Mouse (Mus musculus) megakaryocyte progenitor cell, adult 5-6 weeks (primary cell): ENCODE data around the gene Chpt1. TPM values are rescaled to one million over a fixed set of nuclear protein-coding genes. Genes with fewer than 3 reads are reported as not detected.
A peak's percentile ranks its signal among the peaks of the same experiment; 100 is the strongest.
"Not testable (repeated sequence)": the region's sequence is repeated elsewhere in the genome, so short reads cannot be mapped to it uniquely, and the experiment has no call there.

ENCODE experiments used
- ATAC-seq: replicated peaks from 2 replicates; pipeline ENCODE4 v1.8.0; 2016; ENCODE audit warnings: mild to moderate bottlenecking, moderate TSS enrichment, inconsistent platforms; ENCODE audit not compliant: poor library complexity
- total RNA-seq, 2 experiments: library from RNA; stranded (forward) in 1 of 2; stranded (reverse) in 1 of 2; fragments of 157-497, 149-512 nt in 1 of 2; fragments of 200-1000 nt in 1 of 2; gene quantifications; 2 replicates each; pipeline versions ENCODE4 v1.2.3 to v1.2.4; 2015 to 2017

Chpt1 gene
- total RNA-seq, 2 experiments from 2014 or later: 22.4 to 32.4 TPM

GRCm38 (mm10) chr10:88496864-88497564, 6.9 kb downstream of the Chpt1 start:
- no peak for ATAC-seq

- ATAC-seq: peak; percentile 29
These were observed 8.8 kb downstream of the Chpt1 start for GRCm38 (mm10) chr10:88494959-88495587.

- ATAC-seq: peak; percentile 42
These were observed 11.2 kb downstream of the Chpt1 start for GRCm38 (mm10) chr10:88492658-88493057.

- peak; percentile 93 for ATAC-seq
These were observed 12.2 kb downstream of the Chpt1 start for GRCm38 (mm10) chr10:88491632-88492031.

- no peak for ATAC-seq
These were observed 15.2 kb downstream of the Chpt1 start for GRCm38 (mm10) chr10:88488629-88489028.

- not testable (repeated sequence) for ATAC-seq
These were observed 21.0 kb downstream of the Chpt1 start for GRCm38 (mm10) chr10:88482866-88483265.

- ATAC-seq: no peak
These were observed 43.6 kb downstream of the Chpt1 start for GRCm38 (mm10) chr10:88460122-88460820.

- no peak for ATAC-seq
These were observed 44.3 kb downstream of the Chpt1 start, which contains the start of gene Sycp3 for GRCm38 (mm10) chr10:88459502-88459992. Gene Sycp3, plus strand, starts transcription at chr10:88459569.

- ATAC-seq: no peak
These were observed 46.1 kb downstream of the Chpt1 start for GRCm38 (mm10) chr10:88457816-88458215.

GRCm38 (mm10) chr10:88451990-88452389, 51.9 kb downstream of the Chpt1 start:
- no peak for ATAC-seq

- ATAC-seq: no peak
These were observed 52.7 kb downstream of the Chpt1 start for GRCm38 (mm10) chr10:88451221-88451620.

GRCm38 (mm10) chr10:88441224-88441623, 62.6 kb downstream of the Chpt1 start:
- ATAC-seq: peak; percentile 89

GRCm38 (mm10) chr10:88427998-88428397, 75.9 kb downstream of the Chpt1 start:
- no peak for ATAC-seq

GRCm38 (mm10) chr10:88426896-88427295, 77.0 kb downstream of the Chpt1 start:
- ATAC-seq: no peak

GRCm38 (mm10) chr10:88426158-88426816, 77.6 kb downstream of the Chpt1 start:
- peak; percentile 91 for ATAC-seq

- ATAC-seq: peak; percentile 66
These were observed 83.0 kb downstream of the Chpt1 start for GRCm38 (mm10) chr10:88420655-88421435.

- peak; percentile 17; the same call in 1 of the 2 replicates for ATAC-seq
These were observed 83.7 kb downstream of the Chpt1 start for GRCm38 (mm10) chr10:88420141-88420541.

- peak; percentile 77 for ATAC-seq
These were observed 86.2 kb downstream of the Chpt1 start for GRCm38 (mm10) chr10:88417686-88418085.

- ATAC-seq: peak; percentile 54
These were observed 91.4 kb downstream of the Chpt1 start for GRCm38 (mm10) chr10:88412290-88412995.
